Mouse (Mus musculus): ENCODE results near the gene Art3.

DNA sequence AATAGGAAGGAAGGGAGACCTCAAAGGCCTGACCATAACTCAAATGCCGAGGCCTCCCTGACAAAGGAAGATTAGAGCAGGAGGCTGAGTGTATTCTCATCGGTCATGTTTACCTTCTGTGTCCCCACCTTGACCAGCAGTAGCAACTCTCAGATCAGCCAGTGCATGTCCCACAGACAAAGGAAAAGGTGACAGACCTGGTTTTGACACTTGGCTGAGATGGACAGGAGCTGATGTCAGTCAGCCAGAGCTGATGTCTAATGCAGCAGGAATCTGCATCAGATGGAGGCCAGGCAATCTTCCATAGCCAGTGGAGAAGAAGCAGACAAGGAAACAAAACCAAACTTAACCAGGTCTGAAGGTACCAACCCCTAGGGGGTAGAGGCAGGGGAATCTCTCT, 41.0 kb downstream of the Art3 start:
- TF ChIP-seq CTCF (IDR thresholded peaks at IDR 0.05; ENCODE audit: control insufficient read depth, insufficient read depth, insufficient read length) (no peak), USF1 (IDR thresholded peaks at IDR 0.05; ENCODE audit: low read depth) (no peak), FOSL1 (IDR thresholded peaks at IDR 0.05; ENCODE audit: insufficient read depth, low read length, poor library complexity, severe bottlenecking) (no peak), MAX (IDR thresholded peaks at IDR 0.05) (no peak), MYOG (IDR thresholded peaks at IDR 0.05; ENCODE audit: control insufficient read depth, extremely low read depth, insufficient read length) (no peak), MYOD1 (IDR thresholded peaks at IDR 0.05; ENCODE audit: control insufficient read depth, insufficient read length, low read depth) (no peak)

Measured in C2C12 (cell line).